Mouse (Mus musculus) ES-E14 (cell line): ENCODE results near the gene R3hdml. TPM values are rescaled to one million over a fixed set of nuclear protein-coding genes. Genes with fewer than 3 reads are reported as not detected.

ENCODE experiments used
- DNase-seq: peaks from one replicate; pipeline ENCODE4 v3.0.0-alpha.2; 2013; ENCODE audit warnings: low read depth, low spot score
- H3K27ac ChIP-seq: 2 replicates; pipeline ENCODE4 v1.5.1; 2012; ENCODE audit warnings: low read depth, mild to moderate bottlenecking, low read length, moderate library complexity, mixed read lengths; ENCODE audit not compliant: poor library complexity, insufficient read depth, severe bottlenecking
- H3K36me3 ChIP-seq: 2 replicates; pipeline ENCODE4 v1.6.1; 2012; ENCODE audit warnings: mild to moderate bottlenecking, low read length, moderate library complexity, mixed read lengths; ENCODE audit not compliant: control insufficient read depth, poor library complexity, insufficient read depth, severe bottlenecking
- H3K4me1 ChIP-seq, 2 experiments: fragments of 150-350 bp in 1 of 2; sonication (generic) in 1 of 2; 2 replicates each; pipeline ENCODE4 v1.6.1; 2012; ENCODE audit warnings: low read length in 2 of 2, mild to moderate bottlenecking in 1 of 2, mixed read lengths in 1 of 2; ENCODE audit not compliant: control insufficient read depth in 2 of 2, insufficient read depth in 2 of 2, poor library complexity in 1 of 2
- H3K4me3 ChIP-seq, 2 experiments: fragments of 150-350 bp in 1 of 2; sonication (generic) in 1 of 2; 2 replicates each; pipeline ENCODE4 v1.5.1; 2012; ENCODE audit warnings: low read length in 2 of 2, low read depth in 1 of 2, mild to moderate bottlenecking in 1 of 2, mixed read lengths in 1 of 2; ENCODE audit not compliant: insufficient read depth in 1 of 2, poor library complexity in 1 of 2, severe bottlenecking in 1 of 2
- H3K9ac ChIP-seq: 2 replicates; pipeline ENCODE4 v1.6.1; 2012; ENCODE audit warnings: low read depth, mild to moderate bottlenecking, low read length, mixed read lengths; ENCODE audit not compliant: poor library complexity, insufficient read depth, severe bottlenecking
- H3K9me3 ChIP-seq: fragments of 150-350 bp; sonication (generic); 2 replicates; pipeline ENCODE4 v1.6.1; 2012; ENCODE audit warnings: low read depth, mild to moderate bottlenecking, low read length; ENCODE audit not compliant: control insufficient read depth, insufficient read depth
- CHD2 ChIP-seq: IDR thresholded peaks from 2 replicates; pipeline ENCODE4 v1.6.1; 2014; ENCODE audit warnings: mild to moderate bottlenecking, low read depth, low read length, inconsistent platforms
- HCFC1 ChIP-seq: IDR thresholded peaks from 2 replicates; pipeline ENCODE4 v1.6.1; 2012; ENCODE audit warnings: low read length, inconsistent platforms, borderline replicate concordance; ENCODE audit not compliant: insufficient read depth
- MAFK ChIP-seq: IDR thresholded peaks from 2 replicates; pipeline ENCODE4 v1.6.1; 2014; ENCODE audit warnings: mild to moderate bottlenecking, low read depth, low read length, inconsistent platforms; ENCODE audit not compliant: insufficient read depth
- ZC3H11A ChIP-seq: IDR thresholded peaks from 2 replicates; pipeline ENCODE4 v1.6.1; 2012; ENCODE audit warnings: low read depth, mild to moderate bottlenecking, inconsistent platforms, low read length, borderline replicate concordance
- ZNF384 ChIP-seq: IDR thresholded peaks from 2 replicates; pipeline ENCODE4 v1.6.1; 2012; ENCODE audit warnings: low read depth, low read length, inconsistent platforms
- in situ Hi-C, 2 experiments: fragments of 600-800 bp; cut with MboI; formaldehyde crosslinking; loops; one replicate each; pipeline ENCODE4 v1.15.1; 2025; ENCODE audit warnings: low sequenced_read_pairs in 2 of 2, inconsistent platforms in 1 of 2; ENCODE audit not compliant: unreplicated experiment in 2 of 2
- total RNA-seq: library from RNA; depleted of rRNA; stranded (reverse); fragments of 300-350 nt; gene quantifications from 2 replicates; pipeline ENCODE4 v1.2.3, GENCODE M21; 2012

Gene R3hdml
- total RNA-seq, 1 experiment = 4.4 TPM

DNA sequence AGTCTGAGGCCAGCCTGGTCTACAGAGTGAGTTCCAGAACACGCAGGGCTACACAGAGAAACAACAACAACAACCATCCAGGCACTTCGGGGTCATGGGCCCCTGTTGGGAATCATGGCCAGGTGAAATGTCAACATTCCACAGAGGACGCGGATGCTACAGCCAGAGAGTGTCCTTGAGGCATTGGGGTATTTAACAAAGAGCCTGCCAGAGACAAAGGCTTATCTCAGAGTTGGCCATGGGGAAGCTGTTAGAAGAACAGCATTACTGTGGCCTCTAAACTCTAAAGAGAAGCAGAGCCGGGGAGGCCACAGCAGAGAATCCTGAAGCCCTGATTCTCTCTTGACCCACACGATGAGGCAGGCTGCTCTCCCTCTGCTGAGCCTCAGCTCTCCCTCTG lies 23.3 kb upstream of the R3hdml start:
- Histone ChIP-seq H3K9ac (no peak overlapping the region), H3K27ac (no peak overlapping the region), H3K9me3 (no peaks in the 10 kb centered on the region), H3K4me1 (peaks cover 16 to 20% of the 10 kb centered on the region in 2 experiments), H3K4me3 (no peak overlapping the region), H3K36me3 (peaks cover 19% of the 10 kb centered on the region)
- no peak for TF ChIP-seq ZNF384
- TF ChIP-seq HCFC1 = no peak
- TF ChIP-seq MAFK = no peak
- no peak for TF ChIP-seq ZC3H11A
- no peak for TF ChIP-seq CHD2
- no peak for DNase-seq
- in situ Hi-C loops = no loop called here

DNA sequence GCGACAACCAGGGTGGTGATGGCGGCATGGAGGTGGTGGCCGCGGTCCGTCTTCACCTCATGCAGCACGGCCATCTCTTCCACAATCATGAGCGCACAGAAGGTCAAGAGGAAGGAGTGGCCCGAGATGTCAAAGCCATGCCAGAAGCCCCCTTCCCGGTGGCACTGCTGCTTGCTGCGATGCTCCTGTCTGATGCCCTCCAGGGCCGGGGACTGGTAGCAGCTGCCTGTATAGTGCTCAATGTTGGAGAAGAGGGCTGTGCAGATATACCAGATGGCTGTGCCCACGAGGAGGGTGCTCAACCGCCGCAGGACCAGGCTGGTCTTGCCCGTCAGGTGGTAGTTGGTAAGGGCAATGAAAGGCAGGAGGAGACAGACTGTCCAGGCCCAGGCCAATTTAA lies 22.4 kb upstream of the R3hdml start:
- DNase-seq = no peak
- no peak overlapping the region for H3K27ac ChIP-seq
- in situ Hi-C loops = no loop called here
- no peaks in the 10 kb centered on the region for H3K9me3 ChIP-seq
- no peak overlapping the region for H3K4me3 ChIP-seq
- H3K36me3 ChIP-seq = peaks cover 19% of the 10 kb centered on the region
- H3K9ac ChIP-seq = no peak overlapping the region
- H3K4me1 ChIP-seq = peaks cover 11 to 13% of the 10 kb centered on the region in 2 experiments
- no peak for TF ChIP-seq ZNF384
- TF ChIP-seq HCFC1 = no peak
- no peak for TF ChIP-seq ZC3H11A
- no peak for TF ChIP-seq MAFK

DNA sequence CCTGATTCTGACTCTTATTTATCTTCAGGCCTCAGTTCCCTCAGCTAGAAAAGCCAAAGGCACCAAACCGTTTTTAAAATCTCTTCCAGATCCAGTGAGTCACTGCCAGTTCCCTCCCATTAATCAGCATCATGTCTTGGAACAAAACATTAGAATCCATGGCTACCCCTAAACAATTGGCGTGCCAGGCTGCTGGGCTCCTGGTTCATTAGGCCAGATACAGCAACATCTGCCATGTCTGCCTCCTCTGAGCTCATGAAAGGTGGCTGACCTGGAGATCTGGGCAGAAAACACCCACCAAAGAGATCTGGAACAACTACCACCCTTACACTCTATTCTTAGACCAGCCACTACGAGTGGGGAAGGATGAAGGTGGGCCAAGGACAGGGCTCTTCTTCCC lies 21.0 kb upstream of the R3hdml start:
- TF ChIP-seq CHD2 (no peak), MAFK (no peak), ZNF384 (no peak), ZC3H11A (no peak), HCFC1 (no peak)
- Histone ChIP-seq H3K9me3 (no peaks in the 10 kb centered on the region), H3K9ac (no peak overlapping the region), H3K4me1 (peaks cover 3 to 6% of the 10 kb centered on the region in 2 experiments; a peak in 3 of 4 replicates), H3K36me3 (peaks cover 19% of the 10 kb centered on the region), H3K4me3 (peak overlapping the region in 1 of 2 experiments; percentile 71; a peak in 2 of 4 replicates), H3K27ac (no peak overlapping the region)
- no peak for DNase-seq
- in situ Hi-C loops = no loop called here

DNA sequence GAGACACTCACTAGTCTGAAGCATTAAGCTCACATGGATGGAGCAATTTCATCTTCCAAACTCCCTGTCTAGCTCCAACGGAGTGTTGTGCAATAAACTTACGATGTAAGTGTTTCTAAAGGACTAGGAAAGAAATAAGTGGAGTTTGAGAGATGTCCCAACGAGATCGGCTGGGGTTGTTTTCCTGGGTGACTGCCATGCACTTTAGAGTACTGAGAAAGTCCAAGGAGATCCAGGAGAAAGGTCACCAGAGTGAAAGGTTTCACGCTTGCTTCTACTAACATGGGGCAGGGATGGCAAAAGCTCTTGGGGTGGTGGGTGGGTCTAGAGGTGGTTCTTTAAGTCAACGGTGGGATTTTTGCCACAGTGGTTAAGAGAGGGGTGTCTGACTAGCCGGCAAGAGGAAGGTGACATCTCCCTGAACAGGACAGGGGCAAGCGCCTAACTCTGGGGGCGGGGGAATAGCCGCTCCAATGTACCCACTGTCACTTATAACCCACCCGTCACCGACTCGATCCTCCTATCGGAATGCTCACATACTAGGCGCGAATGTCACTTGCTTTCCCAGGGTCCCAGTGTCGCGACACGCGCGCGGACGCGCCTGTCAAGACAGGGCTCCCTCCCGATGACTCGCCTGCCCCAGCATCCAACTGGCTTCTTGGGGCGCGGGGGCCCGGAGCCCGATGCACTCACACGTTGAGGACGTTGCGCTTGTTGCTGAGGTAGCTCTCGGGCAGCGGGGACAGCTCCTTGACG lies 20.2 kb upstream of the R3hdml start:
- Histone ChIP-seq H3K4me1 (peaks cover 2 to 3% of the 10 kb centered on the region in 2 experiments; a peak in 2 of 4 replicates), H3K4me3 (peak overlapping the region; percentile 71 to 85), H3K27ac (peak overlapping the region; percentile 32; the same call in 1 of the 2 replicates), H3K9me3 (no peaks in the 10 kb centered on the region), H3K36me3 (peaks cover 17% of the 10 kb centered on the region), H3K9ac (peak overlapping the region; percentile 82)
- DNase-seq = peak; percentile 16
- TF ChIP-seq MAFK (no peak), ZC3H11A (no peak), ZNF384 (no peak), HCFC1 (no peak), CHD2 (no peak)
- in situ Hi-C loops = no loop called here

DNA sequence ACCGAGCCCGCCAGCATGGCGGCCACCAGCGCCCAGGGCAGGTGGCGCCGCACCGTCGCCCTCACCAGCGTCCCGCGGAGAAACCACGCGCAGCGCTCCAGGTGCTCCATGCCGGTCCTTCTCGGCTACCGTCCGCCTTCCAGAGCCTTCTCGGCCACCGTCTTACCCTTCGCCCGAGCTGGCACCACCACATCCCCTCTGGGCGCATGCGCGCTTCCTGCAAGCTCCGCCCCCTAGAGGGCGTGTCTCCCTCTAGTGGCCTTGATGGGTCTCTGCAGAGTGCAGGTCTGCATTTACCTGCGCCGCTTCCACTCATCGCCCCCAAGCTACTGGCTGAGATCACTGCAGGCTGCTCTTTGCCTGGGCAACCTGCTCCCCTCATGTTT lies 19.7 kb upstream of the R3hdml start, which contains the start of gene Fitm2:
Gene Fitm2 (minus strand): TSS at position 164 of the 386 bp plus-strand sequence.
- peaks cover 17% of the 10 kb centered on the region for H3K36me3 ChIP-seq
- H3K27ac ChIP-seq = peak within 1 kb of the TSS; percentile 32
- H3K4me3 ChIP-seq = peak within 1 kb of the TSS; percentile 71 to 85
- peak within 1 kb of the TSS; percentile 82 for H3K9ac ChIP-seq
- H3K9me3 ChIP-seq = no peaks in the 10 kb centered on the region
- peak; percentile 99 for DNase-seq
- in situ Hi-C loops = no loop called here
- TF ChIP-seq ZNF384 = 0 out of 2 replicates have a peak, but pooled peaks have one; percentile 48
- TF ChIP-seq MAFK = no peak
- TF ChIP-seq HCFC1 = peak; percentile 81; the same call in 1 of the 2 replicates
- TF ChIP-seq CHD2 = no peak
- 0 out of 2 replicates have a peak, but pooled peaks have one; percentile 32 for TF ChIP-seq ZC3H11A
- peaks cover 0 to 2% of the 10 kb centered on the region in 2 experiments; a peak in 1 of 4 replicates for H3K4me1 ChIP-seq
